Mouse (Mus musculus) frontal cortex, adult (tissue): Measurements from ENCODE around the gene Gm19935.

Experiments used
- ATAC-seq: cut with Nextera tagmentation; 2 replicates; pipeline ENCODE4 v1.9.2; 2017; ENCODE audit warnings: mild to moderate bottlenecking, moderate library complexity, mixed read lengths; ENCODE audit not compliant: low TSS enrichment

The Gm19935 gene

DNA sequence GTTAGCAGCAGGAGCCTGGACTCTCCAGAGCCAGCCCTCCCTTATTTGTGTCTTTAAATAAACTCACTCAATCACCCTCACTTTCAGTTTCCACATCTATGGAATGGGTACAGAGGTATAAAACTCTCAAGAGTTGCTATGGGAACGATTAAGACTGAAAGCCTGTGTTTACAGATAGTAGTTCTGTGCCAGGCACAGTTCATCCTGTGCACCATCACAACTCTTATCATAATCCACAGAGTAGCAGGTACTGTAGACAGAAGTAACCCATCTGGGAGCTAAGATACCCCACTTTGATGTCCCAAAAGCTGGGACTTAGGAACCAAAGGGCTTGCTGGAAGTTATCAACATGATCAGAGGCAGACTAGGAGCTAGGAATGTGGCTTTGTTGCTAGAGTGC is 12.6 kb upstream of the Gm19935 start:
- no peak for ATAC-seq

- peak; percentile 71 for ATAC-seq
Measured at GRCm38 (mm10) chr8:90828987-90829740, 12.0 kb upstream of the Gm19935 start.

DNA sequence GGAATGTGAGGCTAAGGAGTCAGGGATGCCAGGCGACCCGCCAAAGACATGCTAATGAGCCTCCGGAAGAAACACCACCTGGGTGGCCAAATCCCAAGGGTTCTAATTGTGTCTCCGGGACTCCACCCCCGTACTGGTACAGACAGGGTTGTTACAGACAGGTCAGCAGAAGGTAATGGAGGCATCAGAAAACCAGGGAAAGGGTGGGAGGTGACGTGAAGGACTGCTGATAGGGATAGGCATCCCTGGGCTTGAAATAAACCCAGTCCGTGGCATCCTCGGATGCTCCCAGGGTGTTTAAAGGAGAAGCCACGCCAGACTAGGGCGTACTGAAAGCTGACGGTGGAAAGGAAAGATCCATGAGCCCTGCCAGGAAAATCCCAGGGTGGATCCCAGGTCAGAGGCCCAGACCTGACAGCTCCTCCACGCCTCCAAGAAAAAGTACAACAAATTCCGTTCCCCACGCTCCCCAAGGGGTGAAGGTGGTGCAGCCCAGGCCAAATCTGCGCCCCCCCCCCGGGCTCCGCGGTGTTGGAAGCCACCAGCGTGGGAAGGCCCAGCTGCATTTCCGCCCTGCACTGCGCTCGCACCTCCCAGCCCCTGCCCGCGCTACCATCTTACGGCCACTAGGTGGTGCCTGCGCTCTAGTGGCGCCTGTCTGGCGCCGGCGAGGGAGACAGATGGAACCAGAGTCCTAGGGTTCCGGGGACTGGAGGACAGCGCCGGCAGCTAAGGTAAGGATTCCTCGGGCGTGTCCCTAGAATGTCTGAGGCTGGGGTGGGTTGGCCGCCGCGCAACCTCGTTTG is 11.2 kb upstream of the Gm19935 start, which contains the start of gene Chd9:
TSS of gene Chd9 (plus strand) at position 172 of the 806 bp plus-strand sequence.
- ATAC-seq, result peak; percentile 81

DNA sequence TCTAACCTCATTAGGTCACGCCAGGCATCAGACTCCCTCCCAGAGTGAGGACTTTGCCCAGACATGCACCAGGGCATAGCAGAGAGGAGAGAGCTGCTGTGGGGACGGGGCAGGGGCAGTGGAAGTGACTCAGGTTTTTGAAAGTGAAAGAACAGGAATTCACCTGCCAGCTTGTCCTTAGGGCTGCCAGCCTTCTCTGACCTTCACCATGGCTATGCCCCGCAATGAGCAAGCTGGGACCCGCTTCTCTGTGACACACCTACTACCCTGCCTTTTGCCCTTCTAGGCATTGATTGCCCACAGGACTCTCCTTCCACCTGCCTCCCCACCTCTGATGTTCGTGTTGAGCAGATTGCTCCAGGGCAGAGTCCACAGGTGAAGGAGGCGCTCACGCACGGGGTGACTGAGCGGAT is 8.3 kb upstream of the Gm19935 start:
- ATAC-seq, result no peak

DNA sequence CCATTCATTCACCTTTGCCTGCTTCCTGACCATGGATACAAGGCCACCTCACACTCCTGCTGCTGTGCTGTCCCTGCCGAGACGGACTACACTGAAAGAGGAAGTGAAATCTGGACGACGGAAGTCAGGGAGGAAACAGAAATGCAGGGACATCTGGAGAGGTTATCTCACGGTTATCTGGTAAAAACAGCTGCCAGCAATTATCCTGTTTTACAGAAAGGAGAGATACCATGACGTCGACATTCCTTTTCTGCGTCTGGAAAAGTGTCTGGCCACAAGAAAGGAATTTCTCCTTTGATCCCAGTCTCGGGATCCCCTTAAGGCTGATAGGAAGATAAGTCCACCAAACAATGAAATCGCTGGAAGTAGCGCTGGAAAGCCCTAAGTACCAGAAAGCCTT is 5.2 kb upstream of the Gm19935 start:
- ATAC-seq, result no peak

DNA sequence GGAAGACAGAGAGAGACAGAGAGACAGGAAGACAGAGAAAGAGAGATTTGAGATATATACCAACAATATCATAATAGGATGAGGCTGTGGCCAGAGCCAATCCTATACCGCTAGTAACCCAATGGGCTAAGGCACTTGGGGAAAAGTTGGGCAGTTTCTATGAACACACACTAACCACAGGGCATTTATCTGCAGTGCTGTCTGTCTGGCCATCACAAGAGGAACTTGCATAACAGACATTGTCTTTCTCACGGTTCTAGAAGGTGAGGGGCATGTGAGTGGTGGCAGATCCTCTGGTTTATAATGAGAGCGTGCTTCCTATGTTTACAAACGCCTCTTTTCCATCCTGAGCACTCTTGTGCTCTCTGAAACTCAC is 3.1 kb upstream of the Gm19935 start:
- ATAC-seq, result no peak

DNA sequence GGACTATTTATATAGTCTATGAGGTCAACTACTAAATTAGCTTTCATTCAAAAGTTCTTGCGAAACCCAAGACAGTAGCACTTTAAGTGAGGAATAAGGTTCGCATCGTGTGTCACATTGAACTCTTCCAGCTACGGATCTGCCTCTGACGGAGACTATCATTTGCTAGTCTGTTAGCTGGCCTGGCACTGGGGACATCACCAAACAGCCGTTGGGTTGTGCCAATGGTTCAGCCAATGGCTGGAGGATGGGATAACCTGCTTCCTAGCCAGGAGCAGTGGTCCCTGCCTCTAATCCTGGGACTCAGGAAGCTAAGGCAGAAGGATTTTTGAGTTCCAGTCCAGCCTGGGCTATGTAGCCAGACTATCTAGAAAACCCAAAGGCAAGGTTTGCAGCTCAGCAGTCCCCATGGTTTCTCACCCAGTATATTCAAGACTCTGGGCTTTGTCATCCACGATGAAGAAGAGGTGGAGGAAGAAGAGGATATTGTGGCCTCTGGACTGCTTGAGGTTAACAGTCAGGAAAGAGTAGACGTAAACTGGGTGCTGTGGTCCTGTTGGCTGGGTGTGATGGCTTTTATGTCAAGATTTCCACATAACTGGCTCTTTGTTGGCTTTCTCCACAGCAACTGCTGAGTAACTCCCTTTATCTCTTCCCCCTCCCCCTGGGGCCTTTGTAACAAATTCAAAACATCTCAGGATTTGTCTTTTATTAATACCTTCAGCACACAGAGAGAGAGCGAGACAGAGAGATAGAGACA is 2.5 kb upstream of the Gm19935 start:
- no peak for ATAC-seq

- no peak for ATAC-seq
Measured at GRCm38 (mm10) chr8:90816061-90816882, 921 bp downstream of the Gm19935 start.

DNA sequence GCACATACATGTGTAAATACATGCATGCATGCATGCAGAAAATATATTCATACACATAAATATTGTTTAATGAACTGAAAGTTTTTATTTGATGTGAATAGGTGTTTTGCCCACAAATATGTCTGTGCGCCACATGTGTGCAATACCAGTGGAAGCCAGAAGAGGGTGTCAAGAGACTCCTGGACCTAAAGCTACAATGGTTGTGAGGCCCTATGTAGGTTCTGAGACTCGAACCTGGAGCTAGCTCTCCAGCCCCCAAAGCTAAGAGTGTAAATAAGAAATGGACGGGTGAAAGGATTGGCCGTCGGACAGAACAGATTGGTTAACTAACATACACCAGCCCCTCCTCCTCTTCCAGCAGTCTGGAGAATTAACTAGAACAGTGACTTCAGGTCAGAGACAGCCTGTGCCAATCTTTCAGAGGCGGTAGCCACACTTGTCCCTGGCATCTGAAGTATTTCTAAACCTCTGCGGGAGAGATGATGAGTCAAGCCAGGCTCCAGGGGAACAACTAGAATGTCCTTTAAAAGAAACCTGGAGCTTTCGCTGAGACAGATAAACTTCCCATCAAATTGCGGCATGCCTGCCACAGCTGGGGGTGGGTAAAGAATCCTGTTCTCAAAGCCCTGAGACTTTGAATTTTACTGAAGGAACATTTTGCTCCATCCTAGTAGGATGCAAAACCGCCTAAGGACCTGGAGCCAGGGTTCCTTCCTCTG is 3.4 kb downstream of the Gm19935 start:
- ATAC-seq, result peak; percentile 85

GRCm38 (mm10) chr8:90799473-90799872 is 17.7 kb downstream of the Gm19935 start:
- ATAC-seq, result no peak

- peak; percentile 80 for ATAC-seq
Measured at GRCm38 (mm10) chr8:90794990-90795861, 22.0 kb downstream of the Gm19935 start.

GRCm38 (mm10) chr8:90793710-90794109 is 23.5 kb downstream of the Gm19935 start:
- peak; percentile 82 for ATAC-seq

- ATAC-seq, result no peak
Measured at GRCm38 (mm10) chr8:90791616-90792015, 25.6 kb downstream of the Gm19935 start.

DNA sequence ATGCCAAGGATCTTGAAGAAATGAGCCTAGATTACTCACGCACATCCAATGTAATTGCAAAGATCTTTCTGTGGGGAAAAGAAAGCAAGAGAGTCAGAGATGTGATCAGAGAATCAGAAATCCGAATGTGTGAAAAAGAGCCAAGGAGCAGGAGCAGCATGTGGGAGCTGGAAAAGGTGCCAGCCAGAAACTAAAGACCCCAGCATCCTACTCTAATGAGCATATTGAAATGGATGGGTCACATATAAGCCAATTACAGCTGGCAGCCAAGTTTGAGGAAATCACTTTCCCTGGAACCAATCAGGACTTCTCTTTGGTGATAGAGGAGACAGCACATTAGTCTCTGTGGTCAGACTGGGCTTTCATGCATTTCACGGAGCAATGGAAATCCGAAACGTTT is 47.4 kb downstream of the Gm19935 start:
- ATAC-seq, result no peak
